Mouse (Mus musculus): ENCODE data around the gene Grb10.

DNA sequence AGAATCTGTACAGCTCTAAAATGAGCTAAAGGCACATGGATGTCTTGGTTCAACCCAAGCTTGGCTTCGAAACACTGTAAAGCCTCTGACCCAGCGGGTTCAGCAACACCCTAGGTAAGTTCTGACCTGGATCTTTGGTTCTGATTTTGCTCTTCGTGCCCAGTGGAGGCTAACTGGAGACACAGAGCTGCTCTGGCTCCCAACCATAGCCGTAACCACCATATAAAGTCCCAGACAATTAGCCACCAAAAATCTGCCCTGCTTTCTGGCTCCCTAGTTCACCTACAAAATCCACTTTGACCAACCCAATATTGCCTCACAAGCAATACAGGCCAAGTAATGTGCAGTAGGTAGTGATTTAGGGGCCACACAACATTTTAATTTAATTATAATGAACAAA is 3.7 kb downstream of the Grb10 start:
- TF ChIP-seq POLR2A (IDR thresholded peaks at IDR 0.05; ENCODE audit: low read depth, low read length) (no peak), CTCF (IDR thresholded peaks at IDR 0.05; ENCODE audit: extremely low read depth, insufficient read depth, insufficient read length, insufficient replicate concordance) (no peak)
